Mouse (Mus musculus) C2C12 (cell line): ENCODE measurements around the gene Baiap2l1.

ENCODE experiments used
- CTCF ChIP-seq: IDR thresholded peaks from one replicate; pipeline ENCODE4 v1.5.1; 2011; ENCODE audit not compliant: control insufficient read depth, insufficient read depth, insufficient read length
- MYOD1 ChIP-seq: IDR thresholded peaks from one replicate; pipeline ENCODE4 v1.6.1; 2011; ENCODE audit warnings: low read depth; ENCODE audit not compliant: control insufficient read depth, insufficient read length
- USF1 ChIP-seq: IDR thresholded peaks from one replicate; pipeline ENCODE4 v1.6.1; 2011; ENCODE audit warnings: low read depth, mild to moderate bottlenecking, control low read depth, moderate library complexity

GRCm38 (mm10) chr5:144312183-144312582 lies 45.7 kb downstream of the Baiap2l1 start:
- TF ChIP-seq CTCF (no peak), MYOD1 (no peak), USF1 (no peak)
